Mouse (Mus musculus): ENCODE results near the gene Klhl6. TPM values are rescaled to one million over a fixed set of nuclear protein-coding genes. Genes with fewer than 3 reads are reported as not detected.

Gene Klhl6
- polyA plus RNA-seq, 1 experiment = 50.7 TPM

DNA sequence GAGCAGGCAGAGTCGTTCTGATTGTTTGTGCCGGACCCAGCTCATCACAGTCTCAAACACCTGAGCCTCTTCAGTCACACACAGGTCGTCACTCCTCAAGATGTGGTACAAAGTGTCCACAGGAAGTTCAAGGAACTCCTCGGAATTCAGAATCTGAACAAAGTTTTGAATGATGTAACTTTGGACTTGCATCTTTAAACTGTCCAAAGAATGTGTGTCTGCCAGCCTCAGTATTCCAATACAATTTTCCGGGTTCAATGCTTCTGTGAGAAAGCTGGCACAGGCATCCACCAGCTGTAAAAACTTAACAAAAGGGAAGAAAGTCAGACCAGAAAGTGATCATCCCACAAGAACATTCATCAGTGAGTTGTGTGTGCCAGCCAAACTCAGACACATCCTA, 25.8 kb downstream of the Klhl6 start:
- Histone ChIP-seq H3K4me1 (ENCODE audit: control insufficient read depth, insufficient read depth, low read length) (peaks cover 26% of the 10 kb centered on the region), H3K27ac (ENCODE audit: insufficient read depth, low read depth, low read length) (no peak overlapping the region), H3K4me3 (ENCODE audit: insufficient read depth, low read length) (no peak overlapping the region)
- TF ChIP-seq CTCF (IDR thresholded peaks at IDR 0.05; ENCODE audit: low read depth, low read length) = no peak
- no peak for TF ChIP-seq POLR2A (IDR thresholded peaks at IDR 0.05; ENCODE audit: borderline replicate concordance, low read depth, low read length)

DNA sequence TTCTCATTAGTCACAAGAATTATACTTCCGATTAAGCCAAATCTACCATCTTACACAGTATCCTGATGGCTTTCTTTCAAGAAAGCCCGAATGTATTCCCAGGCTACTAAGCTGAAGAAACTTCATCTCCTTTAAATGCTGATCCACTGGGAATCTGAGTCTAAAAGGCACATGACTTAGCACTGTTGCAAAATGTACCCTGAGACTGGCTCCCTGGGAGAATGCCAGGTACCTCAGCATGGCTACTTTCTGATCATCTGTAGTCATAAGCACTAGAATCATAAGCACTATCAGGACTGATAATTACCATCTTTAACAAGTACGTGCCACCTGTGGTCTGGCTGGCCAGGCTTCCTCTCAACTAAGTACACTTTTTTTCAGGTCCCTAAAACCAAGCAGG, 35.5 kb downstream of the Klhl6 start:
- TF ChIP-seq POLR2A (IDR thresholded peaks at IDR 0.05; ENCODE audit: borderline replicate concordance, low read depth, low read length) (no peak), CTCF (IDR thresholded peaks at IDR 0.05; ENCODE audit: low read depth, low read length) (no peak)

GRCm38 (mm10) chr16:19946578-19947298, 36.1 kb downstream of the Klhl6 start:
- no peak overlapping the region for H3K4me3 ChIP-seq (ENCODE audit: insufficient read depth, low read length)
- no peak overlapping the region for H3K27ac ChIP-seq (ENCODE audit: insufficient read depth, low read depth, low read length)

More for the DNA sequence above, 35.5 kb downstream of the Klhl6 start:
- Histone ChIP-seq H3K4me1 (ENCODE audit: control insufficient read depth, insufficient read depth, low read length) (no peaks in the 10 kb centered on the region), H3K4me3 (ENCODE audit: insufficient read depth, low read length) (no peak overlapping the region), H3K27ac (ENCODE audit: insufficient read depth, low read depth, low read length) (no peak overlapping the region)

DNA sequence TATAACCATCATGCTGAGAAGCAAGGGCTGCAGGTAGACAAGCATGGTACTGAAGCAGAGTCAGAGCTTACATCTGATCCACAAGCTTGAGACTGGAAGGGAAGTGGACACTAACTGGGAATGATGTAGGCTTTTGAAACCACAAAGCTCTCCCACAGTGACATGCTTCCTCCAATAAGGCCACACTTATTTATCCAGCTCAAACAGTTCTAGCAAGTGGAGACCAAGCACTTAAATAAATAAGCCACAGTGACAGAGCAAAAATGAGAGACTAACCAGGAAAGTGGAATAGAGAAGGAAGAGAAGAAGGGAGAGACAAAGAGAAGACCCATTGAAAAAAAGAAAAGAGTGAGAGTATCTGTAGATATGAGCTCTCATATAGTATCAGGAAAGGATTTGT, 62.0 kb downstream of the Klhl6 start:
- H3K4me1 ChIP-seq (ENCODE audit: control insufficient read depth, insufficient read depth, low read length) = no peaks in the 10 kb centered on the region
- TF ChIP-seq POLR2A (IDR thresholded peaks at IDR 0.05; ENCODE audit: borderline replicate concordance, low read depth, low read length) (no peak), CTCF (IDR thresholded peaks at IDR 0.05; ENCODE audit: low read depth, low read length) (no peak)
- no peak overlapping the region for H3K4me3 ChIP-seq (ENCODE audit: insufficient read depth, low read length)
- no peak overlapping the region for H3K27ac ChIP-seq (ENCODE audit: insufficient read depth, low read depth, low read length)

More at GRCm38 (mm10) chr16:19946578-19947298, 36.1 kb downstream of the Klhl6 start:
- H3K4me1 ChIP-seq (ENCODE audit: control insufficient read depth, insufficient read depth, low read length) = no peaks in the 10 kb centered on the region
- TF ChIP-seq POLR2A (IDR thresholded peaks at IDR 0.05; ENCODE audit: borderline replicate concordance, low read depth, low read length) (no peak), CTCF (IDR thresholded peaks at IDR 0.05; ENCODE audit: low read depth, low read length) (no peak)

GRCm38 (mm10) chr16:19918286-19918685, 64.6 kb downstream of the Klhl6 start:
- H3K4me1 ChIP-seq (ENCODE audit: control insufficient read depth, insufficient read depth, low read length) = no peaks in the 10 kb centered on the region

GRCm38 (mm10) chr16:19912582-19912981, 70.3 kb downstream of the Klhl6 start:
- H3K4me3 ChIP-seq (ENCODE audit: insufficient read depth, low read length) = no peak overlapping the region
- no peak overlapping the region for H3K27ac ChIP-seq (ENCODE audit: insufficient read depth, low read depth, low read length)
- H3K4me1 ChIP-seq (ENCODE audit: control insufficient read depth, insufficient read depth, low read length) = peaks cover 6% of the 10 kb centered on the region
- no peak for TF ChIP-seq POLR2A (IDR thresholded peaks at IDR 0.05; ENCODE audit: borderline replicate concordance, low read depth, low read length)
- no peak for TF ChIP-seq CTCF (IDR thresholded peaks at IDR 0.05; ENCODE audit: low read depth, low read length)

More at GRCm38 (mm10) chr16:19918286-19918685, 64.6 kb downstream of the Klhl6 start:
- H3K4me3 ChIP-seq (ENCODE audit: insufficient read depth, low read length) = no peak overlapping the region
- TF ChIP-seq CTCF (IDR thresholded peaks at IDR 0.05; ENCODE audit: low read depth, low read length) (no peak), POLR2A (IDR thresholded peaks at IDR 0.05; ENCODE audit: borderline replicate concordance, low read depth, low read length) (no peak)
- no peak overlapping the region for H3K27ac ChIP-seq (ENCODE audit: insufficient read depth, low read depth, low read length)

GRCm38 (mm10) chr16:19908291-19908690, 74.5 kb downstream of the Klhl6 start:
- no peak for TF ChIP-seq CTCF (IDR thresholded peaks at IDR 0.05; ENCODE audit: low read depth, low read length)
- no peak for TF ChIP-seq POLR2A (IDR thresholded peaks at IDR 0.05; ENCODE audit: borderline replicate concordance, low read depth, low read length)
- H3K27ac ChIP-seq (ENCODE audit: insufficient read depth, low read depth, low read length) = no peak overlapping the region
- H3K4me1 ChIP-seq (ENCODE audit: control insufficient read depth, insufficient read depth, low read length) = peaks cover 6% of the 10 kb centered on the region
- H3K4me3 ChIP-seq (ENCODE audit: insufficient read depth, low read length) = no peak overlapping the region

DNA sequence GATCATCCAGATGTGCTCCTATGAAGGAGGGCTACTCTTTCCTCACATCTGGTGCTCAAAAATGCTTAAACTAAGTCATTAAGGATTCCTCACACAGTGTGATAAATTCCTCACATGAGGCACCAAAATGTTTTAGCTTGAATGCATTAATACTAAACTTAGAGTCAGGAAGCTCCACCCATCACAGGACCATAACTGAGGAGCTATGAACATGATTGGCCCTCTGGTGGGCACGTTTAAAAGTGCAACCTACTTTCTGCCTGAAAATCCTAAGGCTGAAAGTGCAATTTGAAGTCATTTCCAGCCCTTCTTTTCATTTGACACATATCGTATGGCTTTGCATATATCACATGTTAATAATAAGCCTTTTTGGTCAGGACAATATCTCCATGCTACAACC, 75.7 kb downstream of the Klhl6 start:
- no peak for TF ChIP-seq POLR2A (IDR thresholded peaks at IDR 0.05; ENCODE audit: borderline replicate concordance, low read depth, low read length)
- no peak for TF ChIP-seq CTCF (IDR thresholded peaks at IDR 0.05; ENCODE audit: low read depth, low read length)
- no peaks in the 10 kb centered on the region; the same call in 1 of the 2 replicates for H3K4me1 ChIP-seq (ENCODE audit: control insufficient read depth, insufficient read depth, low read length)
- H3K27ac ChIP-seq (ENCODE audit: insufficient read depth, low read depth, low read length) = no peak overlapping the region
- no peak overlapping the region for H3K4me3 ChIP-seq (ENCODE audit: insufficient read depth, low read length)

GRCm38 (mm10) chr16:19904734-19905479, 77.9 kb downstream of the Klhl6 start:
- TF ChIP-seq POLR2A (IDR thresholded peaks at IDR 0.05; ENCODE audit: borderline replicate concordance, low read depth, low read length) (no peak), CTCF (IDR thresholded peaks at IDR 0.05; ENCODE audit: low read depth, low read length) (no peak)
- Histone ChIP-seq H3K4me3 (ENCODE audit: insufficient read depth, low read length) (no peak overlapping the region), H3K27ac (ENCODE audit: insufficient read depth, low read depth, low read length) (no peak overlapping the region), H3K4me1 (ENCODE audit: control insufficient read depth, insufficient read depth, low read length) (no peaks in the 10 kb centered on the region; the same call in 1 of the 2 replicates)

- TF ChIP-seq POLR2A (IDR thresholded peaks at IDR 0.05; ENCODE audit: borderline replicate concordance, low read depth, low read length) = no peak
- TF ChIP-seq CTCF (IDR thresholded peaks at IDR 0.05; ENCODE audit: low read depth, low read length) = no peak
- Histone ChIP-seq H3K27ac (ENCODE audit: insufficient read depth, low read depth, low read length) (no peak overlapping the region), H3K4me3 (ENCODE audit: insufficient read depth, low read length) (no peak overlapping the region), H3K4me1 (ENCODE audit: control insufficient read depth, insufficient read depth, low read length) (no peaks in the 10 kb centered on the region; the same call in 1 of the 2 replicates)
Measured at GRCm38 (mm10) chr16:19903792-19904191, 79.0 kb downstream of the Klhl6 start.

Other genes starting within 250 kb of the Klhl6 start
- 0.98 and 1.1 TPM in 2 replicates for gene B3gnt5, start 222.8 kb downstream of the Klhl6 start, polyA plus RNA-seq (2012; ENCODE audit: insufficient read depth, insufficient read length, missing spikeins)
- gene Klhl24, start 114.5 kb upstream of the Klhl6 start, polyA plus RNA-seq (2012; ENCODE audit: insufficient read depth, insufficient read length, missing spikeins) = 75.5 and 95.2 TPM in 2 replicates
- 15.1 and 19.4 TPM in 2 replicates for gene Yeats2, start 158.0 kb upstream of the Klhl6 start, polyA plus RNA-seq (2012; ENCODE audit: insufficient read depth, insufficient read length, missing spikeins)